Mouse (Mus musculus): ENCODE data around the gene Cxcl16.
"Not testable (repeated sequence)": the region's sequence is repeated elsewhere in the genome, so short reads cannot be mapped to it uniquely, and the experiment has no call there.

Cxcl16 gene

GRCm38 (mm10) chr11:70459601-70460101, at the start of gene Cxcl16:
Gene Cxcl16 (minus strand): TSS chr11:70459984.
- DNase-seq (ENCODE audit: low read depth, low spot score), result no peak

- no peak for DNase-seq (ENCODE audit: low read depth, low spot score)
These were observed 47.3 kb upstream of the Cxcl16 start for GRCm38 (mm10) chr11:70506962-70507515.

- DNase-seq (ENCODE audit: low read depth, low spot score), result no peak
These were observed 46.6 kb upstream of the Cxcl16 start for GRCm38 (mm10) chr11:70506385-70506784.

GRCm38 (mm10) chr11:70504970-70505369, 45.2 kb upstream of the Cxcl16 start, which contains the start of gene Tm4sf5:
Gene Tm4sf5 (plus strand): TSS chr11:70505244.
- no peak for DNase-seq (ENCODE audit: low read depth, low spot score)

- DNase-seq (ENCODE audit: low read depth, low spot score), result no peak
These were observed 42.2 kb upstream of the Cxcl16 start for GRCm38 (mm10) chr11:70502018-70502417.

GRCm38 (mm10) chr11:70500476-70500812, 40.7 kb upstream of the Cxcl16 start:
- DNase-seq (ENCODE audit: low read depth, low spot score), result no peak

- DNase-seq (ENCODE audit: low read depth, low spot score), result no peak
These were observed 40.0 kb upstream of the Cxcl16 start for GRCm38 (mm10) chr11:70499566-70500475.

- no peak for DNase-seq (ENCODE audit: low read depth, low spot score)
These were observed 29.9 kb upstream of the Cxcl16 start for GRCm38 (mm10) chr11:70489684-70490083.

- no peak for DNase-seq (ENCODE audit: low read depth, low spot score)
These were observed 29.4 kb upstream of the Cxcl16 start for GRCm38 (mm10) chr11:70489138-70489537.

GRCm38 (mm10) chr11:70487816-70488215, 28.0 kb upstream of the Cxcl16 start:
- no peak for DNase-seq (ENCODE audit: low read depth, low spot score)

GRCm38 (mm10) chr11:70485498-70485897, 25.7 kb upstream of the Cxcl16 start:
- DNase-seq (ENCODE audit: low read depth, low spot score), result no peak

- no peak for DNase-seq (ENCODE audit: low read depth, low spot score)
These were observed 15.2 kb upstream of the Cxcl16 start for GRCm38 (mm10) chr11:70474872-70475534.

- not testable (repeated sequence) for DNase-seq (ENCODE audit: low read depth, low spot score)
These were observed 13.5 kb upstream of the Cxcl16 start for GRCm38 (mm10) chr11:70473291-70473690.

GRCm38 (mm10) chr11:70472716-70473115, 12.9 kb upstream of the Cxcl16 start:
- no peak for DNase-seq (ENCODE audit: low read depth, low spot score)

- DNase-seq (ENCODE audit: low read depth, low spot score), result no peak
These were observed 10.0 kb upstream of the Cxcl16 start for GRCm38 (mm10) chr11:70469764-70470163.

GRCm38 (mm10) chr11:70467902-70468619, 8.3 kb upstream of the Cxcl16 start:
- DNase-seq (ENCODE audit: low read depth, low spot score), result no peak

GRCm38 (mm10) chr11:70465824-70466223, 6.0 kb upstream of the Cxcl16 start:
- DNase-seq (ENCODE audit: low read depth, low spot score), result no peak

GRCm38 (mm10) chr11:70465211-70465610, 5.4 kb upstream of the Cxcl16 start:
- no peak for DNase-seq (ENCODE audit: low read depth, low spot score)

- no peak for DNase-seq (ENCODE audit: low read depth, low spot score)
These were observed 4.2 kb upstream of the Cxcl16 start for GRCm38 (mm10) chr11:70463970-70464369.

GRCm38 (mm10) chr11:70458688-70459600, 840 bp downstream of the Cxcl16 start, which contains the start of gene Zmynd15:
Gene Zmynd15 (plus strand): TSS chr11:70459433.
- DNase-seq (ENCODE audit: low read depth, low spot score), result no peak
